19 mouse cellular contexts compared by ENCODE assay signal in genomic region chr3:37888455-37888854, GRCm38 (mm10).
DNase-seq lines count a peak whose midpoint lies in the region; ATAC-seq and TF ChIP-seq lines count a peak whose summit lies in the region.
"Had no signal": no experiment of that assay in that cellular context is flagged by ENCODE, and none has a peak within 500 bp of the region (broad histone marks: within the 10 kb centered on the region; RNA-seq: fewer than 3 reads in every experiment).

No protein-coding gene starts in this region.

- WGBS in kidney, embryonic 14.5 days = 14% methylated on average over 6 of the region's 6 CpGs
- 8% methylated on average over 6 of the region's 6 CpGs for WGBS in lung, embryonic 14.5 days
- WGBS in stomach, embryonic 15.5 days = 20% methylated on average over 6 of the region's 6 CpGs
- 63% methylated on average over 6 of the region's 6 CpGs for WGBS in midbrain, postnatal 0 days

- H3K9me3 ChIP-seq in kidney, embryonic 14.5 days (ENCODE audit: control insufficient read depth, low read length) = 0 out of 2 replicates have a peak, but pooled peaks cover 4% of the 10 kb centered on the region
- H3K9me3 ChIP-seq in lung, embryonic 14.5 days (ENCODE audit: low read depth, low read length) = peaks cover 3% of the 10 kb centered on the region; the same call in 1 of the 2 replicates
- H3K9me3 ChIP-seq in stomach, embryonic 15.5 days = no peaks in the 10 kb centered on the region
- H3K9me3 ChIP-seq in midbrain, postnatal 0 days (ENCODE audit: low read length) = no peaks in the 10 kb centered on the region
- H3K9me3 ChIP-seq: limb, embryonic 10.5 days had no signal

- TF ChIP-seq CTCF in lung, embryonic 14.5 days (IDR thresholded peaks at IDR 0.05; ENCODE audit: low read depth) = no peak
- no peak for TF ChIP-seq CTCF in midbrain, postnatal 0 days (IDR thresholded peaks at IDR 0.05)

- H3K4me2 ChIP-seq in kidney, embryonic 14.5 days (replicated peaks; ENCODE audit: low read depth, low read length) = no peak overlapping the region
- H3K4me2 ChIP-seq in lung, embryonic 14.5 days = no peak overlapping the region
- H3K4me2 ChIP-seq in stomach, embryonic 15.5 days = no peak overlapping the region
- no peak overlapping the region for H3K4me2 ChIP-seq in midbrain, postnatal 0 days (ENCODE audit: low read depth, low read length, poor library complexity, severe bottlenecking)
- H3K4me2 ChIP-seq: forebrain, embryonic 12.5 days; heart, embryonic 13.5 days; hindbrain, embryonic 14.5 days had no signal

- H3K27me3 ChIP-seq in kidney, embryonic 14.5 days (ENCODE audit: control insufficient read depth, insufficient read depth, low read length) = no peaks in the 10 kb centered on the region
- no peaks in the 10 kb centered on the region for H3K27me3 ChIP-seq in lung, embryonic 14.5 days (ENCODE audit: insufficient read depth, low read length)
- H3K27me3 ChIP-seq in stomach, embryonic 15.5 days (replicated peaks) = no peaks in the 10 kb centered on the region
- H3K27me3 ChIP-seq in midbrain, postnatal 0 days (ENCODE audit: insufficient read depth, low read length) = no peaks in the 10 kb centered on the region
- H3K27me3 ChIP-seq: heart, embryonic 13.5 days had no signal

- 0 out of 2 replicates have a peak overlapping the region, but pooled peaks have one; percentile 1 for H3K27ac ChIP-seq in kidney, embryonic 14.5 days (ENCODE audit: low read depth, low read length)
- H3K27ac ChIP-seq in lung, embryonic 14.5 days (ENCODE audit: low read depth) = no peak overlapping the region
- H3K27ac ChIP-seq in stomach, embryonic 15.5 days = peak overlapping the region; percentile 35; the same call in 1 of the 2 replicates
- H3K27ac ChIP-seq in midbrain, postnatal 0 days (ENCODE audit: low read depth, low read length) = no peak overlapping the region
- H3K27ac ChIP-seq: forebrain, embryonic 12.5 days; heart, embryonic 13.5 days; hindbrain, embryonic 14.5 days; limb, embryonic 10.5 days; liver, embryonic 14.5 days had no signal

- H3K36me3 ChIP-seq in kidney, embryonic 14.5 days (ENCODE audit: control insufficient read depth, insufficient read depth, low read length) = no peaks in the 10 kb centered on the region
- H3K36me3 ChIP-seq in lung, embryonic 14.5 days (ENCODE audit: insufficient read depth) = no peaks in the 10 kb centered on the region
- H3K36me3 ChIP-seq in stomach, embryonic 15.5 days = no peaks in the 10 kb centered on the region
- no peaks in the 10 kb centered on the region for H3K36me3 ChIP-seq in midbrain, postnatal 0 days (ENCODE audit: insufficient read depth, low read length)
- H3K36me3 ChIP-seq: forebrain, embryonic 12.5 days; heart, embryonic 13.5 days; limb, embryonic 10.5 days had no signal

- no peak overlapping the region for H3K9ac ChIP-seq in kidney, embryonic 14.5 days (ENCODE audit: low read depth, low read length)
- no peak overlapping the region for H3K9ac ChIP-seq in lung, embryonic 14.5 days
- no peak overlapping the region for H3K9ac ChIP-seq in stomach, embryonic 15.5 days
- H3K9ac ChIP-seq in midbrain, postnatal 0 days (replicated peaks; ENCODE audit: low read length, poor library complexity, severe bottlenecking) = no peak overlapping the region
- H3K9ac ChIP-seq: forebrain, embryonic 12.5 days; heart, embryonic 13.5 days; hindbrain, embryonic 14.5 days; liver, embryonic 14.5 days had no signal

- no peak for ATAC-seq in kidney, embryonic 14.5 days (ENCODE audit: low FRiP score, low TSS enrichment)
- no peak for ATAC-seq in lung, embryonic 14.5 days (ENCODE audit: insufficient read depth)
- no peak for ATAC-seq in stomach, embryonic 15.5 days (ENCODE audit: insufficient read depth, low FRiP score, low read depth)
- no peak for ATAC-seq in midbrain, postnatal 0 days (ENCODE audit: low FRiP score)
- ATAC-seq: midbrain, embryonic 16.5 days had no signal

- H3K4me1 ChIP-seq in kidney, embryonic 14.5 days (ENCODE audit: control insufficient read depth, insufficient read depth, low read length) = peaks cover 23% of the 10 kb centered on the region
- H3K4me1 ChIP-seq in lung, embryonic 14.5 days (ENCODE audit: insufficient read depth) = peaks cover 12% of the 10 kb centered on the region
- 0 out of 2 replicates have a peak, but pooled peaks cover 8% of the 10 kb centered on the region for H3K4me1 ChIP-seq in stomach, embryonic 15.5 days
- no peaks in the 10 kb centered on the region for H3K4me1 ChIP-seq in midbrain, postnatal 0 days (ENCODE audit: insufficient read depth, low read length)
- H3K4me1 ChIP-seq: forebrain, embryonic 12.5 days had no signal

- H3K4me3 ChIP-seq in kidney, embryonic 14.5 days (ENCODE audit: low read length) = no peak overlapping the region
- no peak overlapping the region for H3K4me3 ChIP-seq in lung, embryonic 14.5 days (ENCODE audit: low read depth, low read length)
- H3K4me3 ChIP-seq in stomach, embryonic 15.5 days (replicated peaks) = no peak overlapping the region
- H3K4me3 ChIP-seq in midbrain, postnatal 0 days (ENCODE audit: low read depth, low read length) = no peak overlapping the region
- H3K4me3 ChIP-seq: forebrain, embryonic 12.5 days; heart, embryonic 13.5 days; limb, embryonic 10.5 days had no signal

- DNase-seq in adrenal gland, adult 2 months = peak; percentile 29
- no peak for DNase-seq in adrenal gland, postnatal 10 days
- no peak for DNase-seq in kidney, postnatal 4 days
- peak; percentile 70 for DNase-seq in lung, embryonic 14.5 days
- no peak for DNase-seq in lung, postnatal 14 days
- DNase-seq in midbrain, postnatal 0 days (ENCODE audit: low spot score) = no peak
- DNase-seq: adrenal gland, adult 8-10 months; cerebellum, adult 9-10 months; kidney, adult 8-10 months; layer of hippocampus, adult 9-11 months; right cerebral cortex, postnatal 25 days had no signal

Comparison
In these comparisons a context has a peak if more than half of its experiments do, and no peak if none do; other contexts are left out.
1. DNase-seq: peak in adrenal gland, adult 2 months (single experiment) and lung, embryonic 14.5 days (single experiment); none in adrenal gland, postnatal 10 days (single experiment), kidney, postnatal 4 days (0 of 2), lung, postnatal 14 days (single experiment) and midbrain, postnatal 0 days (single experiment).
2. H3K27ac ChIP-seq: peak in kidney, embryonic 14.5 days (single experiment) and stomach, embryonic 15.5 days (single experiment); none in lung, embryonic 14.5 days (single experiment) and midbrain, postnatal 0 days (single experiment).